Mouse (Mus musculus) MEL (cell line): Measurements from ENCODE around the gene Ern1.

ENCODE experiments used
- CTCF ChIP-seq, 3 experiments: IDR thresholded peaks in 2 of 3; conservative IDR thresholded peaks in 1 of 3; 2 replicates each; pipeline ENCODE4 v1.5.1; 2011 to 2012; ENCODE audit warnings: low read length in 3 of 3, low read depth in 2 of 3, mild to moderate bottlenecking in 2 of 3, improper control_type of control experiment in 1 of 3, inconsistent platforms in 1 of 3, mixed read lengths in 1 of 3, moderate library complexity in 1 of 3; ENCODE audit not compliant: control insufficient read depth in 1 of 3, insufficient read depth in 1 of 3, poor library complexity in 1 of 3, severe bottlenecking in 1 of 3
- EP300 ChIP-seq, 2 experiments: IDR thresholded peaks; 2 replicates each; pipeline ENCODE4 v1.6.1; 2011; ENCODE audit warnings: improper control_type of control experiment in 2 of 2, low read length in 2 of 2, low read depth in 1 of 2, mild to moderate bottlenecking in 1 of 2
- MAX ChIP-seq: IDR thresholded peaks from 2 replicates; pipeline ENCODE4 v1.6.1; 2011; ENCODE audit warnings: low read length, improper control_type of control experiment
- USF1 ChIP-seq: IDR thresholded peaks from 2 replicates; pipeline ENCODE4 v1.6.1; 2014; ENCODE audit warnings: low read depth, mild to moderate bottlenecking, inconsistent platforms, low read length, improper control_type of control experiment, moderate library complexity

DNA sequence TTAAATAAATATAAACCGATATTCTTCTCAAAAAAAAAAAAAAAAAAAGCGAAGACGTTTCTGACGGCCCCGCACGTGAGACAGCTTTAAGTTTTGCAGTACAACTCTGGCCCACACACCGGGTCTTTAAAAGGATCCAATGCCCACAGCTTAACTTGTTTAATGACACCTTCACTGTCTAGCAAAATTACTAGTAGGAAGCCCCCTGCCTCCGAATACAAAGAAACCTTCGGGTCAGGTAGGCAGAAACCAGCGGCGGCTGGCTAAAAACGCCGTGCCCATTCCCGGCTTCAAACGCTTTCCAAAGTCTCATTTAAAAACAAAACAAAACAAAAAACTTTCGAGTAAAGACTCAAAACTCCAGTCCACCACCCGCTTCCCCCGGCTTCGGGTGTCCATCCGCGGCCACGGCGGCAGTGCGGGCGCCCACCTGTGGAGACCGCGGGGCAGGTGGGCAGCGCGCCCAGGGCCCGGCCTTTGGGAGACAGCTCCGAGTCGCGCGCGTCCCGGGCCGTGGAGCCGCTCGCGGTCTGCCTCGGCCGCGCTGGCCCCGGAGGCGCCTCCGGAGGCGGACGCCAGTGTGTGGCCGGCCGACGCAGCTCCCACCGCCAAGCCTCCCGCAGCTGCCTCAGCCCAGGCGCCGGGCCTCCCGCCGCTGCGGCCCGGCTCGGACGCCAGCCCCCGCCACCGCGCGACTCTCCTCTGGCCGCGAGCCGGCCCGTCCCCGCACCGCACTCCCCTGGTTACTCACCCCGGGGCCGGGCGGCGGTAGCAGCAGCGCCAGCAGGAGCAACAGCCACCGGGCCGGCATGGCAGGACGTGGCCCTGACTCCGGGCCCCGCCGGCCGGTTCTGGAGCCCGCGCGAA is 553 bp downstream of the Ern1 start:
- peak; percentile 90 for TF ChIP-seq MAX
- TF ChIP-seq USF1: 0 out of 2 replicates have a peak, but pooled peaks have one; percentile 35
- peak in 1 of 3 experiments; percentile 6; a peak in 1 of 6 replicates for TF ChIP-seq CTCF (IDR thresholded peaks at IDR 0.05 in 2 of 3, conservative IDR thresholded peaks at IDR 0.05 in 1 of 3; ENCODE audit: control insufficient read depth in 1 of 3, insufficient read depth in 1 of 3, low read depth in 2 of 3, low read length in 3 of 3, poor library complexity in 1 of 3, severe bottlenecking in 1 of 3)
- TF ChIP-seq EP300 (IDR thresholded peaks at IDR 0.05; ENCODE audit: low read depth in 1 of 2, low read length in 2 of 2): no peak
